Mouse (Mus musculus): Measurements from ENCODE around the gene Ttn. TPM values are rescaled to one million over a fixed set of nuclear protein-coding genes. Genes with fewer than 3 reads are reported as not detected.

The Ttn gene
- polyA plus RNA-seq, 1 experiment from 2014 or later: 717 TPM

DNA sequence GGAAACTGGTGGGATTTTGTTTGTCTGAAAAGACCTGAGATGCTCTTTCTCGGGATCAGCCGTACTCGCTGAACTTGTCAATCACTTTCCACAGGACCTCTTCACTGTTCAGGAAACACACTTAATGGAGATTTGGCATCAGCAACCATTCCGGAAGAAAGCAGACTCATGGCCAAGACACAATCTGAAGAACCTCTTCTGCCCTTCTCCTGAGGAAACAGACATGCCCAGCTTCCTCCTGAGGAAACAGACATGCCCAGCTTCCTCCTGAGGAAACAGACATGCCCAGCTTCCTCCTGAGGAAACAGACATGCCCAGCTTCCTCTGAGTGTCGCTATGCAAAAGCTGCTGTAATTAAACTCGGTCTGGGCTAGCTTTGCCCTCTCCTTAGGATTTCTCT lies 287.1 kb downstream of the Ttn start:
- H3K4me2 ChIP-seq (ENCODE audit: low read depth, low read length): no peak overlapping the region
- no peaks in the 10 kb centered on the region for H3K9me3 ChIP-seq (replicated peaks; ENCODE audit: control insufficient read depth, low read length)
- H3K4me3 ChIP-seq (ENCODE audit: low read length): no peak overlapping the region
- H3K27me3 ChIP-seq (ENCODE audit: control insufficient read depth, insufficient read depth, low read length): no peaks in the 10 kb centered on the region
- H3K27ac ChIP-seq (ENCODE audit: low read length): no peak overlapping the region
- WGBS: 69% methylated on average over 6 of the region's 6 CpGs
- H3K9ac ChIP-seq (ENCODE audit: low read length): no peak overlapping the region
- H3K36me3 ChIP-seq (ENCODE audit: control insufficient read depth, insufficient read depth): peaks cover 19% of the 10 kb centered on the region
- ATAC-seq (replicated peaks; ENCODE audit: extremely low read depth, insufficient read depth, low FRiP score): no peak
- H3K4me1 ChIP-seq (ENCODE audit: control insufficient read depth, insufficient read depth, low read length): no peaks in the 10 kb centered on the region

DNA sequence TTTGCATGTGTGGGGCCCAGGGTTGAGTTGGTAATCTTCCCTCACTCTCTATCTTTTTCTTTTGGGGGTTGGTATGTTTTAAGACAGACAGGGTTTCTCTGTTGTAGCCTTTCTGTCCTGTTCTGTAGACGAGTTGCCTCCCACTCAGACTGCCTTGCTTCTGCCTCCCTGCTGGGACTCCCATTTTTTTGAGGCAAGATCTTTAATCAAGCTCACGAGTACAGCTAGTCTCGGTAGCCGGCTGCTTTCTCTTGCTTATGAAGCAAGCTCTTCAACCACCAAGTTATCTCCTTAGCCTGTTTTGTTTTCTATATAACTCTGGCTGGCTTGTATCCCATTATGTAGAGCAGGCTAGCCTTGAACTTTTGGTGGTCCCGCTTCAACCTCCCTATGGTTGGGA lies 288.6 kb downstream of the Ttn start:
- H3K27ac ChIP-seq (ENCODE audit: low read length): no peak overlapping the region
- H3K4me2 ChIP-seq (ENCODE audit: low read depth, low read length): no peak overlapping the region
- no peak overlapping the region for H3K9ac ChIP-seq (ENCODE audit: low read length)
- no peaks in the 10 kb centered on the region for H3K27me3 ChIP-seq (ENCODE audit: control insufficient read depth, insufficient read depth, low read length)
- peaks cover 19% of the 10 kb centered on the region for H3K36me3 ChIP-seq (ENCODE audit: control insufficient read depth, insufficient read depth)
- H3K4me3 ChIP-seq (ENCODE audit: low read length): no peak overlapping the region
- no peaks in the 10 kb centered on the region for H3K9me3 ChIP-seq (replicated peaks; ENCODE audit: control insufficient read depth, low read length)
- ATAC-seq (replicated peaks; ENCODE audit: extremely low read depth, insufficient read depth, low FRiP score): no peak
- no peaks in the 10 kb centered on the region for H3K4me1 ChIP-seq (ENCODE audit: control insufficient read depth, insufficient read depth, low read length)
- 71% methylated on average over 5 of the region's 5 CpGs for WGBS

DNA sequence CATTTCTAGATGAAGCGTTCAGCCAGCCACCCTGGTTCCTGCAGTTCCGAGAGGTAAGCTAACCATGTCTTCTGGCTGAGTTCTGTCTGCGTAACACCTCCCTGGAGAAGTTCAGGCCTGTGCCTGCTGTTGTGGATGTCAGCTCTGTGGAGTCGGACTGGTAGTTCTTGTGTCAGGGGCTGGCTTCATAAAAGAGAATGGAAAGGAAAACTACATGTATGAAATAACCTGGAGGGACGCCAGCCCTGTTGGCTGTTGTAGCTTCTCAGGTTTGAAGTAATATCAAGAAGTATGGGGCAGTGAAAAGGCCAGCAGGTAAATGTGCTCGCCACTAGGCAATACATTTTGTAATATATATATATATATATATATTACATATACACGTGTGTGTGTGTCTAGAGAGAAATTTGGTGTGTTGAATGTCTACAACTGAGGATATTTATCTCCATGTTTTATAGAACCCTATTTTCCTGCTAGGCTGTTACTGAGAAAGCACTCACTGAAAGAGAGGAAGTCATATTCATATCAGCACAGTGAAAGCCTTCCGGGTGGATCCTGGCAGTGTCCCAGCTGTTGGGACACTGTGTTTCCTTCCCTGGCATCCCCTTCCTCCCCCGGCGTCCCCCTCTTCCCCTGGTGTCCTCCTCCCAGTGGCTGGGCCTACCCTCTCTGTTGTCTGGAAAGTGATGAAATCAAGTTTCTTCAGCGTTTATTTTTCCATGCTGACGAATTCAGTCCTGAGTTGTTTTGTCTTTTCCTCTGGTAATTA lies 291.7 kb downstream of the Ttn start:
- Histone ChIP-seq H3K4me2 (ENCODE audit: low read depth, low read length) (no peak overlapping the region), H3K27me3 (ENCODE audit: control insufficient read depth, insufficient read depth, low read length) (no peaks in the 10 kb centered on the region), H3K9ac (ENCODE audit: low read length) (no peak overlapping the region), H3K9me3 (replicated peaks; ENCODE audit: control insufficient read depth, low read length) (no peaks in the 10 kb centered on the region), H3K4me3 (ENCODE audit: low read length) (no peak overlapping the region), H3K4me1 (ENCODE audit: control insufficient read depth, insufficient read depth, low read length) (peaks cover 11% of the 10 kb centered on the region), H3K36me3 (ENCODE audit: control insufficient read depth, insufficient read depth) (peaks cover 33% of the 10 kb centered on the region), H3K27ac (ENCODE audit: low read length) (peak overlapping the region; percentile 29; the same call in 1 of the 2 replicates)
- peak; percentile 72 for ATAC-seq (replicated peaks; ENCODE audit: extremely low read depth, insufficient read depth, low FRiP score)
- WGBS: 65% methylated on average over 12 of the region's 12 CpGs

DNA sequence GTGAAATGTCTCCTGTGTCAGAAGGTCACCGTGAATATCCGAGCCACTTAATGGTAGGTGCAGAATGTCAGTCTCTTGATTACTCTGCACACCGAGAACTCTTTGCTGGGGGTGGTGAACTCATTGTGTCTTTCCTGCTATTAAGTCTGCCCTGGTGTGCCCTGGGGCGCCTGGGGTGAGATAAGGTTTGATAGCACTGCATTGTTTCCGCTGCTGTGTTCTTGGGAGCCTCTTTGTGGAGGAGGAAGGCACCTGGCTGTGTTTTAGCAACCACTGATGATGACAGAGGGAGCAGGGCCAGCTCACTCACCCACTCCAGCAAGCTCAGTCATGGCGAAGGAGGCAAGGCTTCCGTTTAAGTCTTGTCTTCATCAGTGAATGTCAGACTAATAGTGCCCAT lies 294.2 kb downstream of the Ttn start:
- 26% methylated on average over 7 of the region's 7 CpGs for WGBS
- no peak overlapping the region for H3K9ac ChIP-seq (ENCODE audit: low read length)
- no peak overlapping the region for H3K27ac ChIP-seq (ENCODE audit: low read length)
- H3K4me1 ChIP-seq (ENCODE audit: control insufficient read depth, insufficient read depth, low read length): peaks cover 11% of the 10 kb centered on the region
- H3K27me3 ChIP-seq (ENCODE audit: control insufficient read depth, insufficient read depth, low read length): no peaks in the 10 kb centered on the region
- no peak overlapping the region for H3K4me3 ChIP-seq (ENCODE audit: low read length)
- no peak overlapping the region for H3K4me2 ChIP-seq (ENCODE audit: low read depth, low read length)
- peaks cover 38% of the 10 kb centered on the region for H3K36me3 ChIP-seq (ENCODE audit: control insufficient read depth, insufficient read depth)
- ATAC-seq (replicated peaks; ENCODE audit: extremely low read depth, insufficient read depth, low FRiP score): no peak
- H3K9me3 ChIP-seq (replicated peaks; ENCODE audit: control insufficient read depth, low read length): no peaks in the 10 kb centered on the region

DNA sequence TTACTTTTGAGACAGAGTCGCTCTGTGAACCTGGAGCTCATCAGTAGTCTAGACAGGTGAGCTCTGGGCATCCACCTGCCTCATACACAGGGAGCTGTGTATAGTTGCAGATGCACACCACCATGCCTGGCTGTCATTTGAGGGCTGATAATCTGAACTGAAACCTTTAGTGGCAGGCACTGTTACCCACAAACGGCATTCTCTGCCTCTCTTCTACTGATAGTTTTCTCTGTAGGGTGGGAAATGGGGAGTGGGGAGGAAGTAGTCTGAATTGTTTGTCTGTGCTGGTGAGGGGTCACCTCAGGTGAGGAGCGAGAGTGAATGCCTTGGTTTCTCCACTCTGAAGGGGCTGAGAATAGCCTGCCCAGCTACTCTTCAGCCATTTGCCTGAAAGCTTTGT lies 294.7 kb downstream of the Ttn start:
- H3K36me3 ChIP-seq (ENCODE audit: control insufficient read depth, insufficient read depth): peaks cover 40% of the 10 kb centered on the region
- H3K27me3 ChIP-seq (ENCODE audit: control insufficient read depth, insufficient read depth, low read length): no peaks in the 10 kb centered on the region
- 63% methylated on average over 3 of the region's 3 CpGs for WGBS
- peaks cover 11% of the 10 kb centered on the region for H3K4me1 ChIP-seq (ENCODE audit: control insufficient read depth, insufficient read depth, low read length)
- no peak overlapping the region for H3K27ac ChIP-seq (ENCODE audit: low read length)
- no peak for ATAC-seq (replicated peaks; ENCODE audit: extremely low read depth, insufficient read depth, low FRiP score)
- H3K4me2 ChIP-seq (ENCODE audit: low read depth, low read length): no peak overlapping the region
- H3K9ac ChIP-seq (ENCODE audit: low read length): no peak overlapping the region
- no peaks in the 10 kb centered on the region for H3K9me3 ChIP-seq (replicated peaks; ENCODE audit: control insufficient read depth, low read length)
- no peak overlapping the region for H3K4me3 ChIP-seq (ENCODE audit: low read length)

DNA sequence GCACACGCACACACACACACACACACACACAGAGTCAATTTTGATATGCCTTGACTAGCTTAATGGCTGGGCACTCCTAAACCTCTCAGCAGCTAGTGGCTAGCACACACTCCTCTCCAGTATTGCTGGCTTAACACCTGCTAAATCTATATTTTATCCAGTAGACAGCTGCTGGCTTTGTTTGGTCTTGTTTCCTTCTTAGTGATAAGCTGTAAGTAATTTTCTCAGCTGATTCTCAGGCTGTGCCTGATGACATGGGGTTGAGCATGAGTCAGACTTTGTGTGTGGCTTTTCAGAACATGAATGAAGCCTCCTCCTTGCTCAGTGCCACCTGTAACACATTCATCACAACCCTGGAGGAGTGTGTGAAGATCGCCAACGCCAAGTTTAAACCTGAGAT lies 295.4 kb downstream of the Ttn start:
- Histone ChIP-seq H3K4me1 (ENCODE audit: control insufficient read depth, insufficient read depth, low read length) (peaks cover 11% of the 10 kb centered on the region), H3K27ac (ENCODE audit: low read length) (no peak overlapping the region), H3K9ac (ENCODE audit: low read length) (no peak overlapping the region), H3K9me3 (replicated peaks; ENCODE audit: control insufficient read depth, low read length) (no peaks in the 10 kb centered on the region), H3K4me3 (ENCODE audit: low read length) (no peak overlapping the region), H3K27me3 (ENCODE audit: control insufficient read depth, insufficient read depth, low read length) (no peaks in the 10 kb centered on the region), H3K36me3 (ENCODE audit: control insufficient read depth, insufficient read depth) (peaks cover 38% of the 10 kb centered on the region), H3K4me2 (ENCODE audit: low read depth, low read length) (no peak overlapping the region)
- WGBS: 96% methylated on average over 3 of the region's 3 CpGs
- no peak for ATAC-seq (replicated peaks; ENCODE audit: extremely low read depth, insufficient read depth, low FRiP score)

DNA sequence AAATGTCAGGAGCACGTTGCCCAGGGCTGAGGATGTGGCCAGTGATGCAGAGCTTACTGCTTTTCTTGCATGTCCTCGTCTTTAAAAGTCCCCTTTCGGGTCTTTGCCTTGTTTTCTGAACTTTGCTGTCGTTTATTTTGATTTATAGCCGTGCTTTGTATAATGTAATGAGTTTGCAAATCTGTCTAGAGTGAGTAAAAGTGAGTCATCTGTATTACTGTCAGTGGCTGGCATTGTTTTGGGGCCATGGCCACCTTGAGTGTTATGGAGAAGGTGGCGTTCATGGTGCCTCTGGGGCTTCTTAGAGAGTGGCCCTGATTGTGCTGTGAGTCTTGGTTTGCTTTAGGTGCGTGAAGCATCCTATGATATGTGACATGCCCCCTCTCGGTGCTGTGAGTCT lies 300.0 kb downstream of the Ttn start:
- Histone ChIP-seq H3K4me1 (ENCODE audit: control insufficient read depth, insufficient read depth, low read length) (0 out of 2 replicates have a peak, but pooled peaks cover 2% of the 10 kb centered on the region), H3K36me3 (ENCODE audit: control insufficient read depth, insufficient read depth) (peaks cover 38% of the 10 kb centered on the region), H3K4me3 (ENCODE audit: low read length) (no peak overlapping the region), H3K27me3 (ENCODE audit: control insufficient read depth, insufficient read depth, low read length) (no peaks in the 10 kb centered on the region), H3K27ac (ENCODE audit: low read length) (no peak overlapping the region), H3K9ac (ENCODE audit: low read length) (no peak overlapping the region), H3K4me2 (ENCODE audit: low read depth, low read length) (no peak overlapping the region), H3K9me3 (replicated peaks; ENCODE audit: control insufficient read depth, low read length) (no peaks in the 10 kb centered on the region)
- WGBS: 91% methylated on average over 8 of the region's 8 CpGs
- ATAC-seq (replicated peaks; ENCODE audit: extremely low read depth, insufficient read depth, low FRiP score): no peak

DNA sequence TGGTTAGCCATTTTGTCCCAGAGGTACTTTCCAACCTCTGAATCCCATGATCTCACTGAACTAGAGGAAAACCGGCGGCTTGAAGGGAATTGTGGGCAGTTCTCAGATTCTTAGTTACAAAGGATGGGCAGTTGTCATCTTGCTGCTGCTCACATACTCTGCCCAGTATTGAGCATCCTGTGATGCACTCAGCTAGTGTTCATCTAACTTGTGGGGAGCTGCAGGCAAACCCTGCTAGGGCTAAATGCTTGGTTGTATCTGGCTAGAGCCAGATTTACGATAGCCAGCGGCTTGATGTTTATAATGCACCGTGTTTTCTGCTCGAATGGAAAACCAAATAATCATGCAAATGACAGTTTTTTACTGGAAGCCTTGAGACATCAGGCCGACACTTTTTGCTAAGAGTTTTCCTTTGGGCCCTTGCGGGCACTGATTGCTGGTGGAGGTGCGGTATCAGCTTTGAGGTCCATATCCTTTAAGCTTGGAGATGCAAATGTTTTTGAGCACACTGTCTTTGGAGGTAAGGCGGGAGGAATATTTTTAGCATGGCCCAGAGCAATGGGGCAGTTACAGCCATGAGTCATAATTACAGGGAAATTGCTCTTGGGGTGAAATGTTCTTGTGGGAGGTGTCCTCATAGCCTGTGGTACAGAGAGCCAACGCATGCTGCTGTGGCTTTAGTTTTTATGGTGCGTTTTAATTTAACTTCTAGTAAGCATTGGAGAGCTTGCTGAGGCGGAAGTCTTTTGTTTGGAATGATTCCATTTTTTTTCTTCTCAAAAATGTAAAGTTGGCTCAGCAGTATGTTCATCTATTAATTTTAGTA lies 305.7 kb downstream of the Ttn start:
- WGBS: 64% methylated on average over 13 of the region's 13 CpGs
- Histone ChIP-seq H3K4me1 (ENCODE audit: control insufficient read depth, insufficient read depth, low read length) (peaks cover 24% of the 10 kb centered on the region), H3K4me3 (ENCODE audit: low read length) (peak overlapping the region; percentile 79), H3K4me2 (ENCODE audit: low read depth, low read length) (peak overlapping the region; percentile 82), H3K27me3 (ENCODE audit: control insufficient read depth, insufficient read depth, low read length) (no peaks in the 10 kb centered on the region), H3K9me3 (replicated peaks; ENCODE audit: control insufficient read depth, low read length) (no peaks in the 10 kb centered on the region), H3K36me3 (ENCODE audit: control insufficient read depth, insufficient read depth) (0 out of 2 replicates have a peak, but pooled peaks cover 3% of the 10 kb centered on the region), H3K9ac (ENCODE audit: low read length) (peak overlapping the region; percentile 88), H3K27ac (ENCODE audit: low read length) (no peak overlapping the region)
- no peak for ATAC-seq (replicated peaks; ENCODE audit: extremely low read depth, insufficient read depth, low FRiP score)

DNA sequence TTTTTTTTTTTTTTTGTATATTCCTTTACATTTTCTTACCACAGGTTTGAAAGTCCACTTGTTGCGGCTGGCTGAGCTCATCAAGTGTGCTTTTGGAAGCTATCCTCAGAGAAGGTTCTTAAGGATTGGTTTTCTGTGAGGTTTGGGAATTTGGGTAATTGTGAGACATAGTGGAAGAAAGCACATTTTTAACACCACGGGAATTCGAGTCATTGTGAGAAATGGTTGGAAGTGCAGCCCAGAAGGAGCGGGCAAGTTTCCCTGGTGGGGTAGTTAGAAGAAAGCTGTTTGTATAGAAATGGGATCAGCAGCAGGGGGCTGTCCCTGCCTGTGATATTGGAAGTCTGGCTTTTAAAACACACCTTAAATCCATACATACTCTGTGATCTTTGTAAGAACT lies 306.4 kb downstream of the Ttn start:
- Histone ChIP-seq H3K27ac (ENCODE audit: low read length) (no peak overlapping the region), H3K9ac (ENCODE audit: low read length) (peak overlapping the region; percentile 88), H3K27me3 (ENCODE audit: control insufficient read depth, insufficient read depth, low read length) (no peaks in the 10 kb centered on the region), H3K4me1 (ENCODE audit: control insufficient read depth, insufficient read depth, low read length) (peaks cover 28% of the 10 kb centered on the region), H3K4me2 (ENCODE audit: low read depth, low read length) (peak overlapping the region; percentile 82), H3K36me3 (ENCODE audit: control insufficient read depth, insufficient read depth) (0 out of 2 replicates have a peak, but pooled peaks cover 3% of the 10 kb centered on the region), H3K4me3 (ENCODE audit: low read length) (peak overlapping the region; percentile 79), H3K9me3 (replicated peaks; ENCODE audit: control insufficient read depth, low read length) (no peaks in the 10 kb centered on the region)
- WGBS: 18% methylated on average over 4 of the region's 4 CpGs
- no peak for ATAC-seq (replicated peaks; ENCODE audit: extremely low read depth, insufficient read depth, low FRiP score)
